ENCODE assay signal across 15 mouse cellular contexts in the genomic region with DNA sequence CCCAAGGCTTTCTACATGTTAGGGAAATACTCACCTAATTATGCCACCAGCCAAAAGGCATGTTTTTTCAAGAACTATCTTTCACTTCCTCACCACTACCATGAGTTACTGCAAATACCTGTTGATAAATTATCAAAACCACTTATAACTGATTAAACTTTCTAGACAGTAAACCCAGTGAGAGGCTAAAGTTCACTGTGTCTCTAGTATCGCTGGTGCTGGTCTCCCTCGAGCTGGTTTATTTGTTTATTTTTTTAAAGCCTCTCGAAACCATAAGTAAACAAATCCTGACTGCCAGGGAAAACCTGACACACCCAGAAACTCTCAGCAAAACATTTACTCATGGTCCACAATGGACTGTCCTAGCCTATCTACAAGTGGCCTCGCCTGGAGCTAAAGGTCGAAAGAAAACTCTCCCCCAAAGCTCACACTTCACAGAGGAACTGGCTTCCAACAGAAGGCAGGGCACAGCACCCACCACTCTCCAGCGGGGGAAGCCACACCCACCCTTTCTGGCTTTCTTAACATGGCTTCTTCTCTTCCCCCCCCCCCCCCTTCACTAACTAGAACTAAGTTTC. TPM values are rescaled to one million over a fixed set of nuclear protein-coding genes. Genes with fewer than 3 reads are reported as not detected.
DNase-seq lines count a peak whose midpoint lies in the region; ATAC-seq and TF ChIP-seq lines count a peak whose summit lies in the region.
"Had no signal": no experiment of that assay in that cellular context is flagged by ENCODE, and none has a peak within 500 bp of the region (broad histone marks: within the 10 kb centered on the region; RNA-seq: fewer than 3 reads in every experiment).

No protein-coding gene starts in this region.

- peak; percentile 77 for ATAC-seq in liver, embryonic 14.5 days (ENCODE audit: insufficient read depth)
- ATAC-seq: activated CD4-positive, CD25-positive, alpha-beta regulatory T cell, adult 4 months; hindbrain, postnatal 0 days; midbrain, embryonic 13.5 days had no signal

- no peaks in the 10 kb centered on the region for H3K9me3 ChIP-seq in liver, embryonic 14.5 days (ENCODE audit: control insufficient read depth, low read length)
- H3K9me3 ChIP-seq: forebrain, embryonic 12.5 days; midbrain, embryonic 13.5 days had no signal

- H3K36me3 ChIP-seq in liver, embryonic 14.5 days (replicated peaks; ENCODE audit: control insufficient read depth, insufficient read depth, low read depth), result no peaks in the 10 kb centered on the region
- H3K36me3 ChIP-seq: forebrain, embryonic 12.5 days; midbrain, embryonic 13.5 days had no signal

- no peak for TF ChIP-seq CTCF in liver, embryonic 14.5 days (IDR thresholded peaks at IDR 0.05; ENCODE audit: low read depth)

- no peak for TF ChIP-seq EP300 in liver, embryonic 14.5 days (IDR thresholded peaks at IDR 0.05; ENCODE audit: low read depth)

- 37% methylated on average over 6 of the region's 6 CpGs for WGBS in liver, embryonic 14.5 days (ENCODE audit: insufficient replicate concordance)

- no peaks in the 10 kb centered on the region for H3K4me1 ChIP-seq in liver, embryonic 14.5 days (replicated peaks; ENCODE audit: control insufficient read depth in 2 of 2, insufficient read depth in 2 of 2, low read length in 1 of 2)
- H3K4me1 ChIP-seq: forebrain, embryonic 12.5 days; midbrain, embryonic 13.5 days had no signal

- no peak overlapping the region for H3K9ac ChIP-seq in liver, embryonic 14.5 days (replicated peaks)
- H3K9ac ChIP-seq: forebrain, embryonic 12.5 days; midbrain, embryonic 13.5 days had no signal

- H3K27ac ChIP-seq in liver, embryonic 14.5 days, result no peak overlapping the region
- H3K27ac ChIP-seq: forebrain, embryonic 12.5 days; heart, adult 2 months; hindbrain, postnatal 0 days; macrophage; midbrain, embryonic 13.5 days had no signal

- no peak overlapping the region for H3K4me3 ChIP-seq in liver, embryonic 14.5 days (ENCODE audit: insufficient read depth in 1 of 2, low read depth in 2 of 2, low read length in 2 of 2)
- H3K4me3 ChIP-seq: forebrain, embryonic 12.5 days; heart, adult 2 months; midbrain, embryonic 13.5 days had no signal

- no peaks in the 10 kb centered on the region for H3K27me3 ChIP-seq in liver, embryonic 14.5 days (ENCODE audit: control insufficient read depth, insufficient read depth, low read length)
- H3K27me3 ChIP-seq: forebrain, embryonic 12.5 days; midbrain, embryonic 13.5 days had no signal

- peak; percentile 68 to 83 for DNase-seq in lung, adult 18-20 months
- DNase-seq in lung, postnatal 14 days, result no peak
- peak in 1 of 3 experiments; percentile 31 for DNase-seq in liver, embryonic 14.5 days (ENCODE audit: low read depth in 3 of 3, low spot score in 3 of 3)
- DNase-seq in lung, postnatal 36 days, result peak; percentile 75
- no peak for DNase-seq in cerebellum, postnatal 14 days
- no peak for DNase-seq in retina, postnatal 1 day
- no peak for DNase-seq in right cerebral cortex, postnatal 36 days (ENCODE audit: low spot score in 2 of 2)
- DNase-seq: heart, adult 2 months; layer of hippocampus, adult 9-11 months; thymus, adult 18-20 months had no signal

- H3K4me2 ChIP-seq in liver, embryonic 14.5 days (ENCODE audit: low read depth), result no peak overlapping the region
- H3K4me2 ChIP-seq: forebrain, embryonic 12.5 days; midbrain, embryonic 13.5 days had no signal

RNA-seq across cellular contexts. Expression of gene Ocln, which starts 19.6 kb away (rescaled TPM):
- 2.1 and 2.4 TPM in 2 replicates for polyA plus RNA-seq in liver, embryonic 14.5 days (2012; rRNA removed)
- 4.8 and 5.9 TPM in 2 replicates for polyA plus RNA-seq in liver, embryonic 14.5 days (2014; fragmentation: Nextera tagmentation; extraction: Ambion mirVana)
- polyA plus RNA-seq: macrophage had no signal

RNA-seq across cellular contexts. Expression of gene Gtf2h2, which starts 40.5 kb away (rescaled TPM):
- polyA plus RNA-seq in liver, embryonic 14.5 days (2012; rRNA removed), result 18.5 and 26.3 TPM in 2 replicates
- 25.1 and 28.2 TPM in 2 replicates for polyA plus RNA-seq in liver, embryonic 14.5 days (2014; fragmentation: Nextera tagmentation; extraction: Ambion mirVana)

Comparison
In these comparisons a context has a peak if more than half of its experiments do, and no peak if none do; other contexts are left out.
1. DNase-seq: peak in lung, adult 18-20 months (2 of 2) and lung, postnatal 36 days (single experiment); none in lung, postnatal 14 days (single experiment), cerebellum, postnatal 14 days (0 of 2), retina, postnatal 1 day (single experiment) and right cerebral cortex, postnatal 36 days (0 of 2).